Mouse (Mus musculus): ENCODE data around the gene Dnmt3c. TPM values are rescaled to one million over a fixed set of nuclear protein-coding genes. Genes with fewer than 3 reads are reported as not detected.
A peak's percentile ranks its signal among the peaks of the same experiment; 100 is the strongest.
"Not testable (repeated sequence)": the region's sequence is repeated elsewhere in the genome, so short reads cannot be mapped to it uniquely, and the experiment has no call there.

Dnmt3c gene
- polyA plus RNA-seq (2015; fragmentation: Nextera tagmentation; extraction: Ambion mirVana) = 0.10 and 0.15 TPM in 2 replicates

DNA sequence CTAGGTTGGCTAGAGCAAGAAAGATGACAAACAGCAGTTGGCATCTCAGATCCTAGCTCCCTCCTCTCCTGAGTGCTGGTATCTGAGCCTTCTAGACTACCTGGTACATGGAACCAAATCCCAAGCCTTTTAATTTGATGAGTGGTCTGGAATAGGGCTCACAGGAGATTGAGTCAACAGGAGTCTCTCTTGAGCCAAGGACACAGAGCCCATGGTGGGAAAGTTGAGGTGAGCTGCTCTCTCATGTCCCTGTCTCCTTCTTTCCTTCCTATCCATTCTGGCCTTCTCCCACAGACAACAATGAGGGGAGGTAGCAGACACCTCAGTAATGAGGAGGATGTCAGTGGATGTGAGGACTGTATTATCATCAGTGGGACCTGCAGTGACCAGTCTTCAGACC is at the start of gene Dnmt3c:
Gene Dnmt3c (plus strand): TSS at position 301 of the 400 bp plus-strand sequence.
- Histone ChIP-seq H3K4me2 (replicated peaks; ENCODE audit: low read depth, low read length) (no peak within 1 kb of the TSS), H3K27me3 (replicated peaks; ENCODE audit: insufficient read depth, low read length) (no peaks in the 10 kb centered on the region), H3K27ac (ENCODE audit: low read length) (no peak within 1 kb of the TSS), H3K4me3 (ENCODE audit: low read depth, low read length) (no peak within 1 kb of the TSS), H3K4me1 (ENCODE audit: insufficient read depth, low read depth, low read length) (no peaks in the 10 kb centered on the region), H3K9me3 (ENCODE audit: low read length) (no peaks in the 10 kb centered on the region), H3K9ac (replicated peaks; ENCODE audit: low read depth) (no peak within 1 kb of the TSS), H3K36me3 (ENCODE audit: insufficient read depth, low read length) (no peaks in the 10 kb centered on the region)
- no peak for DNase-seq (ENCODE audit: low spot score)
- no peak for ATAC-seq
- no peak for TF ChIP-seq CTCF (IDR thresholded peaks at IDR 0.05)
- TF ChIP-seq EP300 (IDR thresholded peaks at IDR 0.05) = no peak

DNA sequence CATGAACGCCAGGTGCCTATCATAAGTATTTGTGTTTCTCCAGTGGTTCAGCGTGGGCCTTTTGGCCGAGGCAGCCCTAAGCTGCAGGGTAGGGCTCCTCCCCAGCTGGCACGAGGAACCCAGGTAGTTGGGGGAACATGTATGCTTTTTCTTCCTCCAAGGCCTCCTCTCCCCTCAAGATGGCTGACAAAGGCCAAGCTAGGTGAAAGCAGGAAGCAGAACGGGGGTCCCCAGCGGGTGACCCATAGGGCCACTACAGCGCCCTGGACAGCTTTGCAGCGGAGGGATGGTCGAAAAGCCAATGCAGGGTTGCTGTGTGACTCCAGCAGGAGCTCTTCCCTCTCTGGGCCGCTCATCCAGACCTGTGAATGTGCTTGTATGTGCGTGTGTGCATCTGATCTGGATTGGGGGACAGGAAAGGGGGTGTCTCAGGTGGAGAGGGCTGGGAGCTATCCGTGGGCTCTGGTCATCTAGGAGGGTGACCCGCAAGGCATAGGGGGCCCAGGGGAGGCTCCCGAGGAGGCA is 47.6 kb upstream of the Dnmt3c start:
- TF ChIP-seq EP300 (IDR thresholded peaks at IDR 0.05) (no peak), CTCF (IDR thresholded peaks at IDR 0.05) (no peak)
- WGBS = 25% methylated on average over 14 of the region's 14 CpGs
- no peaks in the 10 kb centered on the region for H3K9me3 ChIP-seq (ENCODE audit: low read length)
- DNase-seq (ENCODE audit: low spot score) = no peak
- no peak for ATAC-seq
- H3K4me3 ChIP-seq (ENCODE audit: low read depth, low read length) = peak overlapping the region; percentile 81
- H3K4me1 ChIP-seq (ENCODE audit: insufficient read depth, low read depth, low read length) = no peaks in the 10 kb centered on the region
- peak overlapping the region; percentile 58 for H3K9ac ChIP-seq (replicated peaks; ENCODE audit: low read depth)
- H3K36me3 ChIP-seq (ENCODE audit: insufficient read depth, low read length) = no peaks in the 10 kb centered on the region
- peak overlapping the region; percentile 93 for H3K4me2 ChIP-seq (replicated peaks; ENCODE audit: low read depth, low read length)
- no peak overlapping the region for H3K27ac ChIP-seq (ENCODE audit: low read length)
- no peaks in the 10 kb centered on the region for H3K27me3 ChIP-seq (replicated peaks; ENCODE audit: insufficient read depth, low read length)

DNA sequence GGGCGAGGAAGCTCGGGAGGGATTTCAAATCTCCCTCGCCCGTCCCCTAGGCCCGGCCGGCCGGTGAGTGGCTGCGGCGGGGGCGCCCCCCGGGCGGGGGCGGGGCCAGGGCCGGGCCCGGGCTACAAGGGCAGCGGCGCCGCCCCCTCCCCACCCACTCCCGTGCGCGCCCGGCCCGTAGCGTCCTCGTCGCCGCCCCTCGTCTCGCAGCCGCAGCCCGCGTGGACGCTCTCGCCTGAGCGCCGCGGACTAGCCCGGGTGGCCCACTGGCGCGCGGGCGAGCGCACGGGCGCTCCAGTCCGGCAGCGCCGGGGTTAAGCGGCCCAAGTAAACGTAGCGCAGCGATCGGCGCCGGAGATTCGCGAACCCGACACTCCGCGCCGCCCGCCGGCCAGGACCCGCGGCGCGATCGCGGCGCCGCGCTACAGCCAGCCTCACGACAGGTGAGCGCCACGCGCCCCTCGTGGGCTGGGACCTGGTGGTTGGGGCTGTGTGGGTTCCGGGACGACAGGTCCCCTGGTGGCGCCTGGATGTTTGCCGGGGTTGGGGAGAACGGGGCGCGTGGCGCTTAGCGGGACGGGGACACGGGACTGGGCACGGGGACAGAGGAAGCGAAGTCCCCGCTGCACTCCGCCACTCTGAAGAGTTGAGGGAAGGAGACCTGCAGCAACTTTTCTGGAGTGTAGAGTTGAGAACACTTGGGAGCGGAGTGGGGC is 47.0 kb upstream of the Dnmt3c start, which contains the start of gene Dnmt3b:
Gene Dnmt3b (plus strand): TSS at position 153 of the 716 bp plus-strand sequence.
- H3K27ac ChIP-seq (ENCODE audit: low read length) = peak within 1 kb of the TSS; percentile 32; the same call in 1 of the 2 replicates
- DNase-seq (ENCODE audit: low spot score) (peak; percentile 76), ATAC-seq (peak; percentile 91)

DNA sequence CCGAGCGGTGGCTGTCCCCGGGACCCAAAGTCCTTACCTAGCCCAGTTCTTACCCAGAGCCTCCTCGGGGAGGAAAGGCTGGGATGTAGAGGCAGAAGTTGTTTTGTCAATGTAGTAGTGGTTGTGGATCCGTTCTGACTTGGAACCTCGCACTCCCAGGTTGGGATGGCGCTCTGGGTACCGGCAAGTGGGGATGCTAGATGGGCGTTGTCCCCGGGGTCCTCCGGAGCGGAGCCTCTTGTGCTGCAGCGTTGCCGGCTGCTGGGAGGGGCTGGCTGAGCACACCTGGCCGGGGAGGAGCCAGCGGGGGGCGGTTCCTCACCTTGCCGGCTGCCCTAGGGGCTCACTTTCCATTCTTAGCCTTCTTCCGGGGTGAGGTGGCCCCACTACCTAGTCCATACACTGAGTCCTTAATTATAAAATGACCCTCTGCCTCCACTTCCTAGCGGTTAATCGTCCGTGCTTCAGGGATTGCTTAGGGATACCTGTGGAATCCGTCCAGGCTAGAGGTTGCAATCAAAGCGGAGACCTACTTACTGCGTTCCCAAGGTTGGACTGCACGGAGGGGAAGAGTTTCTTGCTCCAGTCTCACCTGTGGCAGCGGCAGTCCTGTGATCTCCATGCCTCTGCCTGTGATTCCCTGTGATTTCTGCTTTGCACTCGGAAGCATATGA is 46.3 kb upstream of the Dnmt3c start:
- H3K9me3 ChIP-seq (ENCODE audit: low read length) = no peaks in the 10 kb centered on the region
- DNase-seq (ENCODE audit: low spot score) = peak; percentile 42
- H3K4me2 ChIP-seq (replicated peaks; ENCODE audit: low read depth, low read length) = peak overlapping the region; percentile 93
- no peak for TF ChIP-seq EP300 (IDR thresholded peaks at IDR 0.05)
- TF ChIP-seq CTCF (IDR thresholded peaks at IDR 0.05) = no peak
- no peaks in the 10 kb centered on the region for H3K36me3 ChIP-seq (ENCODE audit: insufficient read depth, low read length)
- H3K4me1 ChIP-seq (ENCODE audit: insufficient read depth, low read depth, low read length) = no peaks in the 10 kb centered on the region
- peak; percentile 46 for ATAC-seq
- 3% methylated on average over 28 of the region's 28 CpGs for WGBS
- H3K4me3 ChIP-seq (ENCODE audit: low read depth, low read length) = peak overlapping the region; percentile 81
- peak overlapping the region; percentile 58 for H3K9ac ChIP-seq (replicated peaks; ENCODE audit: low read depth)
- H3K27me3 ChIP-seq (replicated peaks; ENCODE audit: insufficient read depth, low read length) = no peaks in the 10 kb centered on the region
- no peak overlapping the region; the same call in 1 of the 2 replicates for H3K27ac ChIP-seq (ENCODE audit: low read length)

More for the DNA sequence above, 47.0 kb upstream of the Dnmt3c start, which contains the start of gene Dnmt3b:
- Histone ChIP-seq H3K4me2 (replicated peaks; ENCODE audit: low read depth, low read length) (peak within 1 kb of the TSS; percentile 93), H3K9ac (replicated peaks; ENCODE audit: low read depth) (peak within 1 kb of the TSS; percentile 58), H3K9me3 (ENCODE audit: low read length) (no peaks in the 10 kb centered on the region), H3K36me3 (ENCODE audit: insufficient read depth, low read length) (no peaks in the 10 kb centered on the region), H3K4me1 (ENCODE audit: insufficient read depth, low read depth, low read length) (no peaks in the 10 kb centered on the region), H3K27me3 (replicated peaks; ENCODE audit: insufficient read depth, low read length) (no peaks in the 10 kb centered on the region), H3K4me3 (ENCODE audit: low read depth, low read length) (peak within 1 kb of the TSS; percentile 81)
- under 1% methylated on average over 61 of the region's 93 CpGs for WGBS
- TF ChIP-seq CTCF (IDR thresholded peaks at IDR 0.05) (peak; percentile 32), EP300 (IDR thresholded peaks at IDR 0.05) (no peak)

DNA sequence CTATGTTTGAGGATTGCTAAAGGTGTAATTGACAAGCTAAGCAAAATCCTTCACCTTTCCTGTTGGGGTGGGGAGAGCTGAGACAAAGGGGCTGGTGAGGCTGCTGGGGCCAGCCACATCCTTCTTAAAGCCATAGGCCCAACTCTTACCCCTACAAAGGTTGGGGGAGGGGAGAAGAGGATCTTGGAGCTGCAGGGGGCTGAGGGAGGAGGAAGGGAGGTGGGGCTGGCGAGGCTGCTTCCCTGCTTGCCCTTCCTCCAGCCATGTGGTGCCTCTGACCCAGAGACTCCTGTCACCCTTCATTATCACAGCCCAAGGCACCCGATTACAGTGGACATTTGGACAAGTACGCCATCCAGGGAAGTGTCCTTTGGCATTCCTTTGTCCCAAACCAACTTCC is 44.8 kb upstream of the Dnmt3c start:
- Histone ChIP-seq H3K4me3 (ENCODE audit: low read depth, low read length) (no peak overlapping the region), H3K27ac (ENCODE audit: low read length) (no peak overlapping the region), H3K9me3 (ENCODE audit: low read length) (no peaks in the 10 kb centered on the region), H3K9ac (replicated peaks; ENCODE audit: low read depth) (no peak overlapping the region), H3K4me1 (ENCODE audit: insufficient read depth, low read depth, low read length) (no peaks in the 10 kb centered on the region), H3K4me2 (replicated peaks; ENCODE audit: low read depth, low read length) (no peak overlapping the region), H3K27me3 (replicated peaks; ENCODE audit: insufficient read depth, low read length) (no peaks in the 10 kb centered on the region), H3K36me3 (ENCODE audit: insufficient read depth, low read length) (no peaks in the 10 kb centered on the region)
- ATAC-seq = no peak
- TF ChIP-seq EP300 (IDR thresholded peaks at IDR 0.05) (no peak), CTCF (IDR thresholded peaks at IDR 0.05) (no peak)
- DNase-seq (ENCODE audit: low spot score) = no peak
- WGBS = 80% methylated on average over 3 of the region's 3 CpGs

DNA sequence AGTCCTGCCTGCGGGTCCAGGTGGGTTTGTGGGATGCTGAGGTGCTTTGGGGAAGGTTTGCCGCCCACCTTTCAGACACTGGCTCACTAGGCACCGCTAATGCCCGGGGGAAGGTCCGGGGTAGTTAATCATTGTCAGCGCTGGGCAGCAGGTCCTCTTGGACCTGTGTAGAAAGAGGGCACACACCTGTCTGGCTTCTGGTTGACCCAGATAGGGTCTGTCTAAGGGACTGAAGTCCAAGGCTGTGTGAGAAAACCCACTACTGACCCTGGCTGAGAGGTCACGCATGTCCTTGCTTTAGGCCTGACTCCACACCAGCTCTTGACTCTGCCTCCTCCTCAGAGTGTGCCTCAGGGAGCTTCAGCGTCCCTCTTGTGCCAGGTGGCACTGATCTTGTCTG is 38.8 kb upstream of the Dnmt3c start:
- not testable (repeated sequence) for H3K36me3 ChIP-seq (ENCODE audit: insufficient read depth, low read length); ATAC-seq; H3K27me3 ChIP-seq (replicated peaks; ENCODE audit: insufficient read depth, low read length); H3K27ac ChIP-seq (ENCODE audit: low read length); H3K9me3 ChIP-seq (ENCODE audit: low read length); H3K4me2 ChIP-seq (replicated peaks; ENCODE audit: low read depth, low read length); H3K4me3 ChIP-seq (ENCODE audit: low read depth, low read length); DNase-seq (ENCODE audit: low spot score); H3K9ac ChIP-seq (replicated peaks; ENCODE audit: low read depth); H3K4me1 ChIP-seq (ENCODE audit: insufficient read depth, low read depth, low read length)
- 81% methylated on average over 6 of the region's 8 CpGs for WGBS

Measured in lung, postnatal 0 days (tissue).